Mouse (Mus musculus): ENCODE results near the gene Krtap4-6.
"Not testable (repeated sequence)": the region's sequence is repeated elsewhere in the genome, so short reads cannot be mapped to it uniquely, and the experiment has no call there.

Gene Krtap4-6

GRCm38 (mm10) chr11:99665860-99666259 is at the start of gene Krtap4-6:
Gene Krtap4-6, minus strand, starts transcription at chr11:99665960.
- no peak for DNase-seq (ENCODE audit: low spot score)

GRCm38 (mm10) chr11:99690463-99690862 is 24.7 kb upstream of the Krtap4-6 start, which contains the start of gene Gm14190:
Gene Gm14190, minus strand, starts transcription at chr11:99690740.
- DNase-seq (ENCODE audit: low spot score) = no peak

DNA sequence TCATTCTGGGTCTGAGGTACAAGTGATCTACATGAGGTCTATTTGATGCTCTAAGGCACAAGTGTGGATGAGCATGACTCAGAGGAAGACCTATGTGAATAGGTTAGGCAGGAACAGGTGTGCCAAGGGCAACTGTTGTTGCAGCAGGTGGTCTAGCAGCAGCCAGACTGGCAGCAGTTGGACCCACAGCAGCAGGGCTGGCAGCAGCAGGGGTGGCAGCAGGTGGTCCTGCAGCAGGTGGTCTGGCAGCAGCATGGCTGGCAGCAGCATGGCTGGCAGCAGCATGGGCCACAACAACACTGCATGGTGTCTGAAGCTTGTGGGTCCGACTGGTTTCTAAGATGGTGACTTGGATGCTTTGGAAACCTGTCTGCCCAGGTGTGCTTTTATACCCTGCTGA is 19.5 kb upstream of the Krtap4-6 start:
- not testable (repeated sequence) for DNase-seq (ENCODE audit: low spot score)

- no peak for DNase-seq (ENCODE audit: low spot score)
Observed at GRCm38 (mm10) chr11:99683481-99683880, 17.7 kb upstream of the Krtap4-6 start.

DNA sequence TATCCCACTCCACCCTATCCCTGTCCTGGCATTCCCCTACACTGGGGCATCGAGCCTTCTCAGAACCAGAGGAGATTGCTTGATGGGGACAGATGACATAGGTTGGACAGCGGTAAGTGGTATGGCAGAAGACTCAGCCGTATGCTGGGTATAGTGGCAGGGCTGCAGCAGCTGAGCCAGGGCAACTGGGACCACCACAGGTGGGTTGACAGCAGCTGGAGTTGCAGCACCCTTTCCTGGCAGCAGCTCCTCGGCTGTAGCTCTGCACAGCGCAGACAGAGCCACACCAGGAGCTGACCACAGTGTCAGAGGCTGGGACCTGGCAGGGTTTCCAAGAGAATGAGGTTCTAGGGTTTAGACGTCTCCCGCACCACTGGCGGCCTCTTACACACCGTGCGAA is 3.0 kb downstream of the Krtap4-6 start:
- no peak for DNase-seq (ENCODE audit: low spot score)

DNA sequence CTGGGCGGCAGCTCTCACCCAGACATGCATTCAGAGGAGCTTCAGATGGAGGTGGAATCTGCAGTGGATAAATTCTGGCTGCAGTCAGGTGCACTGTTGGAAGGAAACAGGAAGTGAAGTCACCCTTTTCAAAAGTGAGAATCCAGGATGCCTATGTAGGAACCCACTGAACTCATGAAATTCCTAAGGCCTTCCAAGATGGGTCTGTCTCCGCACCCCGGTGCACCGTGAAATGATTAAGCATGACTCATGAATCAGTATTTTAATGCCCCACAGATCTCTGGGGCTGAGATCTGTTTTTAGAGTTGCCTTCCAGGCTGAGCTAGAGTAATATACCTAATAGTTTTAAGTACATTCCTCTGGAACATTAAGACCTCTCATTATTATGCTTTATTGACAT is 6.5 kb downstream of the Krtap4-6 start:
- DNase-seq (ENCODE audit: low spot score) = no peak

DNA sequence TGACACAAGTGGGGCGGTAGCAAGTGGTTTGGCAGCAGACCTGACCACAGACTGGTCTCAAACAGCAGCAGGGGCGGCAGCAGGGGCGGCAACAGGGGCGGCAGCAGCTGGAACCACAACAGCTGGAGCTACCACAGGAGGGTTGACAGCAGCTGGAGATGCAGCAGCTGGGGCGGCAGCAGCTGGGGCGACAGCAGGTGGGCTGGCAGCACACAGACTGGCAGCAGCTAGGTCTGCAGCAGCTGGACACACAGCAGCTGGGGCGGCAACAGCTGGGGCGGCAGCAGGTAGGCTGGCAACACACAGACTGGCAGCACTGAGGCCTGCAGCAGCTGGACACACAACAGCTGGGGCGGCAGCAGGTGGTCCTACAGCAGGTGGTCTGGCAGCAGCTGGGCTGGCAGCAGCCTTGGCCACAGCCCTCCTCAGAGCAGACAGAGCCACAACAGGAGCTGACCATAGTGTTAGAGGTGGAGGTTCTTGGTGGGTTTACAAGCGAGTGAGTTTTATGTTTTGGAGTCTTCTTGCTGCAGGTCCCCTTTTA is 7.2 kb downstream of the Krtap4-6 start, which contains the start of gene Gm11563:
TSS of gene Gm11563 (minus strand) at position 494 of the 544 bp plus-strand sequence.
- DNase-seq (ENCODE audit: low spot score) = not testable (repeated sequence)

GRCm38 (mm10) chr11:99657051-99657450 is 8.7 kb downstream of the Krtap4-6 start:
- no peak for DNase-seq (ENCODE audit: low spot score)

DNA sequence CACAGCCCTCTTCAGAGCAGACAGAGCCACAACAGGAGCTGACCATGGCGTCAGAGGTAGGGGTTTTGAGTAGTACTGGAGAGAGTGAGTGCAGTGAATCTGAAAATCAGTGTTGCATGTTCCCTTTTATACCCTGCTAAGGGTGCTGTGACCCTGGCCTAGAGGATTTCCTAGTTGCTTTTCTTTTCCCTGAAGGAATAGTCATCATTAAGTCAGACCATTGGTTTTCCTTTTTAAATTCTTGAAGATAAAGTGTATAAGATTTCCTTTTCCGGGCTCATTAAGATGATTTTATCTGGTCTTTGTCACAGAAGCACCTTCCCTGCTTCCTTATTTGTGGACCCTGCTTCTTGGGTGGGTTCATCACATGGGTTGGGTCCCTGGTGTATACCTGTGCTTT is 15.6 kb downstream of the Krtap4-6 start, which contains the start of gene Gm11555:
TSS of gene Gm11555 (minus strand) at position 101 of the 400 bp plus-strand sequence.
- no peak for DNase-seq (ENCODE audit: low spot score)

- DNase-seq (ENCODE audit: low spot score) = no peak
Observed at GRCm38 (mm10) chr11:99646444-99646843, 19.3 kb downstream of the Krtap4-6 start.

- DNase-seq (ENCODE audit: low spot score) = no peak
Observed at GRCm38 (mm10) chr11:99644351-99644750, 21.4 kb downstream of the Krtap4-6 start.

- not testable (repeated sequence) for DNase-seq (ENCODE audit: low spot score)
Observed at GRCm38 (mm10) chr11:99643635-99644139, 22.1 kb downstream of the Krtap4-6 start, which contains the start of gene Krtap4-7. Gene Krtap4-7, minus strand, starts transcription at chr11:99644089.

- no peak for DNase-seq (ENCODE audit: low spot score)
Observed at GRCm38 (mm10) chr11:99640926-99641325, 24.8 kb downstream of the Krtap4-6 start.

DNA sequence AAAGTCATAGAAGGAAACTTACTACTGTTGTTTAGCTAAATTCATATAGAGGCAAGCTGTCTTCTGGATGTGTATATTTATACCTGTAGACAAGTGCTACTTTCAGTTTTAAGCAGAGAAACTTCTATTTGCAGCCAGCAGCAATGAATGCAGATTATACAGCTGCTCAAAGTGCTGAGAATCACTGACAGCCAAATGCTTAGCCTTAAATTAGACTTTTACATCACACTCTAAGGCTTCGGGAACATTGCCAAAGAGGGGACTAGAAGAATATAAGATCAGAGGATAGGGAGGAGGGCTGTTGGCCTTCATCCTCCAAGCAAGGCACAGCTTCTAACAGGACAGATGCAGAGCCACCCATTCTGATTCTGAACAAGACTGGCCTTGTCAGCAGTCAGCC is 28.7 kb downstream of the Krtap4-6 start:
- no peak for DNase-seq (ENCODE audit: low spot score)

- no peak for DNase-seq (ENCODE audit: low spot score)
Observed at GRCm38 (mm10) chr11:99634653-99635134, 31.1 kb downstream of the Krtap4-6 start, which contains the start of gene Krtap4-2. Gene Krtap4-2, minus strand, starts transcription at chr11:99635084.

DNA sequence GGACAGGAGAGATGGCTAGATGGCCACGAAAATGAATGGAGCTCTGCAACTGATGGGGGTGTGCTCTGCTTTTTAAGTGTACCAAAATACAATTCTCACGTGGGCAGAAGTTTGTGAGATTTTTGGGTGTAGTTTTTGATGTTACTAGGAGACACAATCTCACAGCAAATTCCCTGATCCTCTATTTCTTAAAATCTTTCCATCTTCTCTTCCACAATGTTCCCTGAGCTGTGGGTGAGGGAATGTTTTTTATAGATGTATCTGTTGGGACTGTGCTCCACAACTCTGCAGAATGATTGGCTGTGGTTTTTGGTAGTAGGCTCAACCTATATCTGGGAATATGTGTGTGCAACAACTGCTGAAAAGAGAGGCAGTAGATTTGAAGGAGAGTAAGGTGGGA is 32.5 kb downstream of the Krtap4-6 start:
- no peak for DNase-seq (ENCODE audit: low spot score)

DNA sequence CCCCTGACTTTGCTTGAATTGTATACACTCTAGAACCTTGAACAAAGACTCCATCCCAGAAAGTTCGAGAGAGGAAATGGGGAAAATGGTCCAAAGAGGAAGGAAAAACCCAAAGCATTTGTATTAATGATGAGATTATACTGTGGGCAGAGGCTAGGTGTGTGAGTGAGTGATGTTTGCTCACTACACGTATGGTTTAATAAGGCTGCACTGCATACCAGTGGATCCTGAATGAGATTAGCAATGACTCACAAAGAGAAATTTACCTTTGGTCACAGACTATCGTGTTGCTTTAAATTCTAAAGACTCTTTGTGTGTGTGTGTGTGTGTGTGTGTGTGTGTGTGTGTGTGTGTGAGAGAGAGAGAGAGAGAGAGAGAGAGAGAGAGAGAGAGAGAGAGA is 34.9 kb downstream of the Krtap4-6 start:
- no peak for DNase-seq (ENCODE audit: low spot score)

GRCm38 (mm10) chr11:99628138-99628537 is 37.6 kb downstream of the Krtap4-6 start, which contains the start of gene Krtap4-1:
Gene Krtap4-1, minus strand, starts transcription at chr11:99628238.
- DNase-seq (ENCODE audit: low spot score) = no peak

DNA sequence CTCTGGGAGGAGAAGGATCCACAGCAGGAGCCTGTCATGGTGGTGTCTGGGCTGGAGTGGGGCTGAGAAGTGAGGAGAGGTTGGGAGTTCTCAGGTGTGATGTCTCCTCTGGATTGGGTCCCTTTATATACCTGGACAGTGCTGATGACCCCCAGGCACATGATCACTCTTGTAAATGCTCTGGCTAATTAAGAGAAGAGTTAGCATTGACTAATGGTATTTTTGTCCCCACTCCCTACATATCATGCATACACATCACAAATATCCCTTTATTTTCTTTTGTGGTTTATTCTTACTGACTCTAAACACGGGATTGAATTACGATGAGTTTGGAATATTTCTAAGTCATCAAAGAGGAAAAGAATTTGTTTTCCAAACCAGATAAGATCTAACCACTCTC is 45.4 kb downstream of the Krtap4-6 start, which contains the start of gene Gm11562:
TSS of gene Gm11562 (minus strand) at position 101 of the 400 bp plus-strand sequence.
- DNase-seq (ENCODE audit: low spot score) = no peak

Data from testis, postnatal 10 days (tissue).